Mouse (Mus musculus) CH12.LX (cell line): Measurements from ENCODE around the gene Pitpnm3. TPM values are rescaled to one million over a fixed set of nuclear protein-coding genes. Genes with fewer than 3 reads are reported as not detected.
"Not testable (repeated sequence)": the region's sequence is repeated elsewhere in the genome, so short reads cannot be mapped to it uniquely, and the experiment has no call there.

Experiments used
- DNase-seq: peaks from one replicate; pipeline ENCODE4 v3.0.0-alpha.2; 2013; ENCODE audit errors: extremely low read depth
- H3K27ac ChIP-seq: 2 replicates; pipeline ENCODE4 v1.5.1; 2012; ENCODE audit warnings: low read depth, mild to moderate bottlenecking, control low read depth, moderate library complexity; ENCODE audit not compliant: insufficient read depth
- H3K27me3 ChIP-seq: replicated peaks from 2 replicates; pipeline ENCODE3; 2012; ENCODE audit warnings: inconsistent platforms
- H3K36me3 ChIP-seq, 2 experiments: replicated peaks in 1 of 2; 2 replicates each; pipeline versions ENCODE3 to v1.6.1; 2012; ENCODE audit warnings: inconsistent platforms in 1 of 2, low read length in 1 of 2, mild to moderate bottlenecking in 1 of 2, mixed read lengths in 1 of 2, moderate library complexity in 1 of 2; ENCODE audit not compliant: control insufficient read depth in 1 of 2, insufficient read depth in 1 of 2
- H3K4me1 ChIP-seq, 2 experiments: 2 replicates each; pipeline ENCODE4 v1.6.1; 2012; ENCODE audit warnings: inconsistent platforms in 1 of 2, moderate library complexity in 1 of 2; ENCODE audit not compliant: insufficient read depth in 2 of 2, control insufficient read depth in 1 of 2
- H3K4me2 ChIP-seq: 2 replicates; pipeline ENCODE4 v1.6.1; 2012; ENCODE audit warnings: low read depth, mild to moderate bottlenecking, control low read depth; ENCODE audit not compliant: poor library complexity, insufficient read depth, severe bottlenecking
- H3K4me3 ChIP-seq, 3 experiments: fragments of 150-350 bp in 1 of 3; sonication (generic) in 1 of 3; replicated peaks in 1 of 3; 2 replicates each; pipeline versions ENCODE3 to v1.5.1; 2011 to 2012; ENCODE audit warnings: low read depth in 2 of 3, low read length in 2 of 3, mild to moderate bottlenecking in 2 of 3, moderate library complexity in 2 of 3, control low read depth in 1 of 3, improper control_type of control experiment in 1 of 3, inconsistent platforms in 1 of 3, mixed read lengths in 1 of 3; ENCODE audit not compliant: poor library complexity in 1 of 3
- H3K79me2 ChIP-seq: replicated peaks from 2 replicates; pipeline ENCODE4 v1.6.1; 2012; ENCODE audit warnings: mild to moderate bottlenecking, moderate library complexity; ENCODE audit not compliant: control insufficient read depth, poor library complexity, insufficient read depth, severe bottlenecking; ENCODE audit errors: extremely low read depth
- H3K9ac ChIP-seq: 2 replicates; pipeline ENCODE4 v1.6.1; 2012; ENCODE audit warnings: low read depth, mild to moderate bottlenecking, control low read depth, moderate library complexity; ENCODE audit not compliant: insufficient read depth
- H3K9me3 ChIP-seq: replicated peaks from 2 replicates; pipeline ENCODE3; 2012; ENCODE audit warnings: low read length, inconsistent platforms, mixed read lengths
- BHLHE40 ChIP-seq: IDR thresholded peaks from 2 replicates; pipeline ENCODE4 v1.6.1; 2011; ENCODE audit warnings: mild to moderate bottlenecking, low read depth, low read length, improper control_type of control experiment
- CHD2 ChIP-seq: IDR thresholded peaks from 2 replicates; pipeline ENCODE4 v1.6.1; 2011; ENCODE audit warnings: low read length, improper control_type of control experiment
- CTCF ChIP-seq, 2 experiments: IDR thresholded peaks in 1 of 2; conservative IDR thresholded peaks in 1 of 2; 2 replicates each; pipeline ENCODE4 v1.5.1; 2011 to 2012; ENCODE audit warnings: low read depth in 2 of 2, low read length in 2 of 2, improper control_type of control experiment in 1 of 2, inconsistent platforms in 1 of 2, mild to moderate bottlenecking in 1 of 2, moderate library complexity in 1 of 2
- E2F4 ChIP-seq: IDR thresholded peaks from 2 replicates; pipeline ENCODE4 v1.6.1; 2011; ENCODE audit warnings: low read depth, low read length, improper control_type of control experiment; ENCODE audit not compliant: insufficient replicate concordance
- GABPA ChIP-seq: IDR thresholded peaks from 2 replicates; pipeline ENCODE4 v1.6.1; 2012; ENCODE audit warnings: low read depth, low read length, improper control_type of control experiment, inconsistent platforms; ENCODE audit not compliant: insufficient replicate concordance
- HCFC1 ChIP-seq: IDR thresholded peaks from 2 replicates; pipeline ENCODE4 v1.6.1; 2012; ENCODE audit warnings: low read depth, mild to moderate bottlenecking, inconsistent platforms, low read length, improper control_type of control experiment
- IRF4 ChIP-seq: IDR thresholded peaks from 2 replicates; pipeline ENCODE4 v1.6.1; 2014; ENCODE audit warnings: low read depth, mild to moderate bottlenecking, inconsistent platforms, low read length, improper control_type of control experiment
- JUN ChIP-seq: IDR thresholded peaks from 2 replicates; pipeline ENCODE4 v1.6.1; 2011; ENCODE audit warnings: low read depth, mild to moderate bottlenecking, low read length, improper control_type of control experiment, moderate library complexity; ENCODE audit not compliant: insufficient read depth
- JUND ChIP-seq: conservative IDR thresholded peaks from 2 replicates; pipeline ENCODE4 v1.6.1; 2011; ENCODE audit warnings: low read depth, low read length, improper control_type of control experiment
- KAT2A ChIP-seq: IDR thresholded peaks from 2 replicates; pipeline ENCODE4 v1.6.1; 2012; ENCODE audit warnings: low read length, improper control_type of control experiment, inconsistent platforms; ENCODE audit not compliant: insufficient replicate concordance
- MAFK ChIP-seq: IDR thresholded peaks from 2 replicates; pipeline ENCODE4 v1.6.1; 2011; ENCODE audit warnings: low read length, improper control_type of control experiment; ENCODE audit not compliant: insufficient replicate concordance
- MAZ ChIP-seq: IDR thresholded peaks from 2 replicates; pipeline ENCODE4 v1.6.1; 2012; ENCODE audit warnings: low read depth, mild to moderate bottlenecking, inconsistent platforms, low read length, improper control_type of control experiment, moderate library complexity
- MEF2A ChIP-seq: IDR thresholded peaks from 2 replicates; pipeline ENCODE4 v1.6.1; 2014; ENCODE audit warnings: low read depth, mild to moderate bottlenecking, inconsistent platforms, low read length, improper control_type of control experiment, borderline replicate concordance
- NELFE ChIP-seq: IDR thresholded peaks from 2 replicates; pipeline ENCODE4 v1.6.1; 2011; ENCODE audit warnings: low read depth, low read length, improper control_type of control experiment
- POLR2A ChIP-seq: IDR thresholded peaks from 2 replicates; pipeline ENCODE4 v1.6.1; 2011; ENCODE audit warnings: low read depth, mild to moderate bottlenecking, improper control_type of control experiment, low read length
- POLR2AphosphoS2 ChIP-seq: IDR thresholded peaks from 2 replicates; pipeline ENCODE4 v1.6.1; 2011; ENCODE audit warnings: low read depth, low read length, improper control_type of control experiment
- RCOR1 ChIP-seq: conservative IDR thresholded peaks from 2 replicates; pipeline ENCODE4 v1.6.1; 2012; ENCODE audit warnings: low read depth, mild to moderate bottlenecking, inconsistent platforms, low read length, improper control_type of control experiment
- SIN3A ChIP-seq: IDR thresholded peaks from 2 replicates; pipeline ENCODE4 v1.6.1; 2012; ENCODE audit warnings: low read length, improper control_type of control experiment, inconsistent platforms
- SMC3 ChIP-seq: IDR thresholded peaks from 2 replicates; pipeline ENCODE4 v1.6.1; 2011; ENCODE audit warnings: low read depth, low read length, improper control_type of control experiment
- TBP ChIP-seq: conservative IDR thresholded peaks from 2 replicates; pipeline ENCODE4 v1.6.1; 2011; ENCODE audit warnings: low read depth, low read length, improper control_type of control experiment
- TCF12 ChIP-seq: IDR thresholded peaks from 2 replicates; pipeline ENCODE4 v1.6.1; 2014; ENCODE audit warnings: low read depth, mild to moderate bottlenecking, inconsistent platforms, low read length, improper control_type of control experiment
- USF1 ChIP-seq: IDR thresholded peaks from 2 replicates; pipeline ENCODE4 v1.6.1; 2014; ENCODE audit warnings: low read depth, mild to moderate bottlenecking, inconsistent platforms, low read length, improper control_type of control experiment
- ZNF384 ChIP-seq: IDR thresholded peaks from 2 replicates; pipeline ENCODE4 v1.6.1; 2012; ENCODE audit warnings: low read depth, low read length, improper control_type of control experiment, inconsistent platforms
- dilution Hi-C: fragments of 300-500 bp; cut with MboI; formaldehyde crosslinking; loops from 2 replicates; pipeline ENCODE4 v1.14.3; 2020; ENCODE audit warnings: low sequenced_read_pairs; ENCODE audit not compliant: extremely low pct_unique_long_range_greater_than_20kb, extremely low pct_ligation_motif_present
- in situ Hi-C: fragments of 300-500 bp; cut with MboI; formaldehyde crosslinking; loops from 3 replicates; pipeline ENCODE4 v1.14.3; 2019; ENCODE audit warnings: low sequenced_read_pairs, low pct_ligation_motif_present, low pct_unique_long_range_greater_than_20kb, mixed read lengths
- polyA plus RNA-seq: library from polyadenylated mRNA; unstranded; fragments of >175 nt; gene quantifications from 2 replicates; pipeline ENCODE4 v1.2.1, GENCODE M21; 2012; ENCODE audit warnings: low read depth; ENCODE audit not compliant: insufficient read length
- total RNA-seq, 2 experiments: library from RNA; depleted of rRNA; stranded (reverse); fragments of 300-350 nt in 1 of 2; fragments of >200 nt in 1 of 2; gene quantifications; 2 replicates each; pipeline ENCODE4 v1.2.3; 2012 to 2014

Pitpnm3 gene
- total and polyA plus RNA-seq, 3 experiments = 0.08 to 0.59 (median 0.31) TPM

DNA sequence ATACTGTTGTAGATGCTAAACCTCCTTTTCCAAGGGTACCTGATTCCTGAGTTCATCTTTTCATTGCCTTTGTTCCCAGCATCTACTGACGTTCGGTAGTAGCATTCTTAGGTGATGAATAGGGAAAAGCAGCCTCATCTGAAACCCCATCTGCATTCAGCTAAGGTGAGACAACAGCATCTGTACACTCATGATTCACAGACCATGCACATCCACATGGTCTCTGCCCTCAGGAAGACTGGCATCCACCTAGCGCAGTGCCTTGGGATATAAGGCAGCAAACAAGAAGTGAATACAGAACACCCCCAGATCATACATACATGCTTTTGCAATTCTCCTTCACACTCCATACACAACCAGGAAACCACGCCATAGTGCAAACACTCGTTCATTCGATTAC is 39.1 kb upstream of the Pitpnm3 start:
- Histone ChIP-seq H3K36me3 (peaks cover 44 to 82% of the 10 kb centered on the region in 2 experiments), H3K79me2 (no peaks in the 10 kb centered on the region), H3K4me2 (no peak overlapping the region), H3K27me3 (no peaks in the 10 kb centered on the region), H3K4me3 (no peak overlapping the region), H3K9me3 (no peaks in the 10 kb centered on the region), H3K4me1 (no peaks in the 10 kb centered on the region), H3K9ac (no peak overlapping the region), H3K27ac (no peak overlapping the region)
- DNase-seq = no peak
- dilution Hi-C loops = no loop called here
- in situ Hi-C loops = no loop called here
- TF ChIP-seq TBP = no peak
- TF ChIP-seq IRF4 = no peak
- no peak for TF ChIP-seq CHD2
- no peak for TF ChIP-seq MAFK
- no peak for TF ChIP-seq MAZ
- TF ChIP-seq POLR2A = no peak
- no peak for TF ChIP-seq TCF12
- TF ChIP-seq USF1 = no peak
- no peak for TF ChIP-seq RCOR1
- no peak for TF ChIP-seq NELFE
- TF ChIP-seq POLR2AphosphoS2 = no peak
- no peak for TF ChIP-seq MEF2A
- no peak for TF ChIP-seq KAT2A
- no peak for TF ChIP-seq HCFC1

DNA sequence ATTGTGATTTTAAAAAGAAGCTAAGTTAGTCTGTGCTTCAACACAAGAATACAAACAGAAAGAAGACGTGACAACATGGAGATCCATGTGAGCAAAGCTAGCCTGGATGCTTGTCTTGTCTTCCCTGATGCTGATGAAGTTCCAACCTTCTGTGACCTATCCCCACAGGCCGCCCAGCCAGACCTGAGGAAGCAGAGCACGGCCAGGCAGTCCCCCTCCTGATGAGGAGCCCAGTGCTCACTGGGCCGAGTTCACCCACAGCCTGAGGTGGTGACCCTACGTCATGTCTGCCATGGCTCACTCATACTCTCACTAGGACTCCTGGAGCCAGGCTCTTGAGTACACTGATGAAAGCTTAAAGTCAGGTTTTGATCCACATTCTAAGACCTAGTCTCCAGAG is 37.9 kb upstream of the Pitpnm3 start:
- Histone ChIP-seq H3K9me3 (no peaks in the 10 kb centered on the region), H3K27me3 (no peaks in the 10 kb centered on the region), H3K9ac (no peak overlapping the region), H3K36me3 (peaks cover 45 to 84% of the 10 kb centered on the region in 2 experiments), H3K4me2 (no peak overlapping the region), H3K4me1 (no peaks in the 10 kb centered on the region), H3K4me3 (no peak overlapping the region), H3K27ac (no peak overlapping the region), H3K79me2 (no peaks in the 10 kb centered on the region)
- no peak for DNase-seq
- TF ChIP-seq BHLHE40 (no peak), ZNF384 (no peak), E2F4 (no peak), POLR2AphosphoS2 (no peak), JUN (no peak), TCF12 (no peak), GABPA (no peak), JUND (no peak), HCFC1 (no peak), MAZ (no peak), NELFE (no peak), POLR2A (no peak), CTCF (conservative IDR thresholded peaks at IDR 0.05 in 1 of 2, IDR thresholded peaks at IDR 0.05 in 1 of 2; ENCODE audit: low read depth in 2 of 2, low read length in 2 of 2) (no peak), SMC3 (no peak), MAFK (no peak), SIN3A (no peak), IRF4 (no peak)
- dilution Hi-C loops (no loop called here), in situ Hi-C loops (no loop called here)

GRCm38 (mm10) chr11:72171906-72172305 is 36.3 kb upstream of the Pitpnm3 start:
- H3K9ac ChIP-seq, H3K27ac ChIP-seq, H3K9me3 ChIP-seq, dilution Hi-C loops, H3K4me1 ChIP-seq, H3K4me3 ChIP-seq, DNase-seq, in situ Hi-C loops, H3K79me2 ChIP-seq, H3K4me2 ChIP-seq, H3K27me3 ChIP-seq: not testable (repeated sequence)
- H3K36me3 ChIP-seq = peaks cover 44 to 82% of the 10 kb centered on the region in 2 experiments
